ENCODE assay signal across 10 mouse cellular contexts in genomic region chr4:22066785-22067433, GRCm38 (mm10).
DNase-seq lines count a peak whose midpoint lies in the region; TF ChIP-seq lines count a peak whose summit lies in the region.
"Had no signal": no experiment of that assay in that cellular context is flagged by ENCODE, and none has a peak within 500 bp of the region (broad histone marks: within the 10 kb centered on the region; RNA-seq: fewer than 3 reads in every experiment).

No protein-coding gene starts in this region.

- no peak overlapping the region for H3K4me3 ChIP-seq in layer of hippocampus, adult 2 months
- H3K4me3 ChIP-seq: gastrocnemius, adult 2 months had no signal

- DNase-seq in heart, adult 18-20 months: peak; percentile 4 to 7
- DNase-seq in heart, adult 11 months: no peak
- DNase-seq in right cerebral cortex, postnatal 10 days (ENCODE audit: low spot score in 2 of 2): peak; percentile 33 to 40
- no peak for DNase-seq in right cerebral cortex, postnatal 4 days
- DNase-seq in layer of hippocampus, adult 2 months (ENCODE audit: low spot score in 2 of 2): peak; percentile 31 to 60
- peak; percentile 11 for DNase-seq in right cerebral cortex, postnatal 25 days
- DNase-seq in kidney, adult 8-10 months: no peak
- DNase-seq in thymus, postnatal 10 days (ENCODE audit: low spot score in 2 of 2): no peak
- DNase-seq: cerebellum, adult 8-10 months; gastrocnemius, adult 2 months had no signal

- no peak for TF ChIP-seq CTCF in layer of hippocampus, adult 2 months (conservative IDR thresholded peaks at IDR 0.05)

- H3K27ac ChIP-seq in layer of hippocampus, adult 2 months: peak overlapping the region; percentile 70
- H3K27ac ChIP-seq: gastrocnemius, adult 2 months had no signal

Comparison
In these comparisons a context has a peak if more than half of its experiments do, and no peak if none do; other contexts are left out.
1. DNase-seq: peak in heart, adult 18-20 months (2 of 2), right cerebral cortex, postnatal 10 days (2 of 2), layer of hippocampus, adult 2 months (2 of 2) and right cerebral cortex, postnatal 25 days (single experiment); none in heart, adult 11 months (single experiment), right cerebral cortex, postnatal 4 days (single experiment), kidney, adult 8-10 months (0 of 2) and thymus, postnatal 10 days (0 of 2).